Mouse (Mus musculus): ENCODE measurements around the gene Cldn7. TPM values are rescaled to one million over a fixed set of nuclear protein-coding genes. Genes with fewer than 3 reads are reported as not detected.
A peak's percentile ranks its signal among the peaks of the same experiment; 100 is the strongest.

Cldn7 gene
- total RNA-seq, 2 experiments from 2014 or later = not detected

DNA sequence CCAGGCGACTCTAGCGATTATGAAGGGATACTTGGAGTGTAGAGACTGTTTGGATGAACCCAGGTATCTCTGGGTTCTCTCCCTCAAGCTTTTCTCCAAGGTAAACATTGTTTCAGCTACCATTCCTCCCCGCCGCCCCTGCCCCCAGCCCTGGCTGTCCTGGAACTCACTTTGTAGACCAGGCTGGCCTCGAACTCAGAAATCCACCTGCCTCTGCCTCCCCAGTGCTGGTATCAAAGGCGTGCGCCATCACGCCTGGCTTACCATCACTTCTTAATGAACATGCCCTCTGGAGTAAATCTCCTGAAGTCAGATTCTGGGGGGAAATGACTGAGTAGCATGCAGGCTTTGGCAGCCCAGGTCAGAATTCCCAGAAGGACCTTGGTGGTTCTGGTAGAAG lies 17.6 kb downstream of the Cldn7 start, which contains the start of gene Elp5:
TSS of gene Elp5 (minus strand) at position 293 of the 400 bp plus-strand sequence.
- ATAC-seq (replicated peaks; ENCODE audit: low FRiP score, poor library complexity, severe bottlenecking) = no peak

DNA sequence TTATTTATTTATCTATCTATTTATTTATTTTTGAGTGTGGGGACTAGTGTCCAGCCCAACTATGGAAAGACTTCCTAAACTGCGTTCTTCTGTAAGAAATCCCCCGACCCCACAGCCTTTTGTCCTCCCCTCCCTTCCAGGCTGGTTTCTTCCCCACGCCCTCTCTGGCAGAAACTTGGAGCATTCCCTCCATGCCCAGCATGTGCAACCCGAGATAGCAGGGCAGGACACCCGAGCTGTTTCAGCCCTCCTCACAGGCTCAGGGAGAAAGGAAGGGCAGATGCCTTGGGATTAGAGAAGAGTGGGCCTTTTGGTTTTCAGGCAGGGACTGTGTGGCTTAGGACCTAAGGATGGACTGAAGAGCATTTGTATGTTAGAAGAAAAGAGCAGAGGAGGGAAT lies 18.3 kb downstream of the Cldn7 start:
- 0 out of 2 replicates have a peak, but pooled peaks have one; percentile 9 for ATAC-seq (replicated peaks; ENCODE audit: low FRiP score, poor library complexity, severe bottlenecking)

DNA sequence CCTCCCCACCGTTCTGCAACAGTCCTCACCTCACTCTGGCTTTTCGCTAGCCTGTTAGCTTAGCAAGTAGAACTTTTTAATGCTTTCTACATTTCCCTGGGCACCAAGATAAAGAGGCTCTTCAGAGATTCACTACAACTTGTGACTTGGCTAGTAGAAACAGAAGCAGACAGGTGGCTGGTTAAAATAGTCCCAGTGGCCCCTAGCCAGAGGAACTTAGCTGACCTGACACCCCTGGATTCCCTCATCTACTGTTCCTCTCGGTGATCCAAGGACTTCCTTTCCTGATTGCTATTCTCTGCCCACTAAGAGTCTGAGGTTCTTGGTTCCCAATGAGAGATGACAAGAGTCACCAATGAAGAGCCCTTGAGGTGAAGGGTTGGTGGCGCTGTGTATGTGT lies 18.8 kb downstream of the Cldn7 start:
- no peak for ATAC-seq (replicated peaks; ENCODE audit: low FRiP score, poor library complexity, severe bottlenecking)

DNA sequence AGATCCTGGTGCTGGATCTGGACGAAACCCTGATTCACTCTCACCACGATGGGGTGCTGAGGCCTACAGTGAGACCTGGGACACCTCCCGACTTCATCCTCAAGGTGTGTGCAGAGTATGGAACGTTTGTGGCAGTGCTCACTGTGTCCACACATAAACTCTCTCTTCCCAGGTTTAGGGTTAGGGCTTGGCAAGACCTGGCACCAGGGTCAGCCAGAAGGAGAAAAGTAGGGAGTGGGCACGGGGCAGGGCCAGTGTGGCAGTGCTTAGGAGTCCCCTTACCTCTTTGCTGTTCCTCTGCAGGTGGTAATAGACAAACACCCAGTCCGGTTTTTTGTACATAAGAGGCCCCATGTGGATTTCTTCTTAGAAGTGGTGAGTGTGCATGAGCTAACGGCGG lies 19.9 kb downstream of the Cldn7 start:
- ATAC-seq (replicated peaks; ENCODE audit: low FRiP score, poor library complexity, severe bottlenecking) = no peak

DNA sequence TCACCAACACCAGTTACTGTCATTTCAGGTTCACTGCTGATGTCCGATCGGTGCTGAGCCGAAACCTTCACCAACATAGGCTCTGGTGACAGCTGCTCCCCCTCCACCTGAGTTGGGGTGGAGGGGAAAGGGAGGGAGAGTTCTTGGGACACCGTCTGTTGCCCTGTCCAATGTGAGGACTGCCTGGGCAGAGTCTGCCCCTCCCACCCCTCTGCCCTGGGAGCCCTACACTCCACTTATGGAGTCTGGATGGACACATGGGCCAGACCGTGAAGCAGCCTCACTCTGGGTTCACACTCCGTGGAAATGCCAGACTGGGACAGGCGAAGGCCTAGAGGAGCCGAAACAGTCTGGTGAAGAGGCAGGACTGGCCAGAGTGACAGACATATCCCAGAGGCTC lies 25.4 kb downstream of the Cldn7 start:
- ATAC-seq (replicated peaks; ENCODE audit: low FRiP score, poor library complexity, severe bottlenecking) = no peak

DNA sequence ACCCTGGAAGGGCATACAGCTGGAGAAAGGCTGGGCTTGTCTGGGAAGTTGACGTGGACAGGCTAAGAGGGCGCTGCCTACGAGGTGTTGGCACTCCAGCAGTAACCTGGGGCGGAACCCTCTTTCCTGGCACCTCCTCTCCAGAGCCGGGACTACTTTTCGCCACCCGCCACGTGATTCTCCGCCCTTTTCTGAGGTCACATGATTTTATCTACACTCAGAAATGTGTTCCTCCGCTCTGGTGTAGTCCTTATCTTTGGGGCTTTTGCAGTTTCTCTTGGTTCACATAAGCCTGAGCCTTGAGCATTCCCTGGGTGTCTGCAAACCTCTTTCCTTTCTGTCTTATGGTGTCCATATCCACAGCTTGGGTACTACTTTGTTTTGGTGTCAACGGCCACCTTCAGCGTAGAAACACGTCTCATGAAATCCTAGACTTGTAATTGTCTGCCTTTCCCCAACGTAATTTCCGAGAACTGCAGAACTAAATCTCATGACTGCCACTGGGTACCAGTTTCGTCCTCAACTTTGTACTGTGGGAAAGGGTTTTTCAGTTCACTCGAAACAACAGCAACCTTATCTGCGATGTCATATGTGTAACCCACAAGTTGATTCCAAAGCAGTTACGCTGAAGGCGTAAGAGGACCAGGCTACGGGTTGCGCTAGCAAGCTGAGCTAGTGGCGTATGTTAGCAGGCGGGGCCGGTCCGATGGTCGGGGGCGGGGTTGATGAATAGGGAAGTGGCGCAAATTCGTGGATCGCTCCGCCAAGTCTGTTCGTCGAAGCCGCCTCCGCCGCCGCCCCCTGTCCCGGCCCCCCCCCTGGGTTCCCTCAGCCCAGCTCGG lies 26.5 kb downstream of the Cldn7 start, which contains the start of gene Gabarap:
TSS of gene Gabarap (plus strand) at position 294 of the 842 bp plus-strand sequence.
- ATAC-seq (replicated peaks; ENCODE audit: low FRiP score, poor library complexity, severe bottlenecking) = peak; percentile 75

DNA sequence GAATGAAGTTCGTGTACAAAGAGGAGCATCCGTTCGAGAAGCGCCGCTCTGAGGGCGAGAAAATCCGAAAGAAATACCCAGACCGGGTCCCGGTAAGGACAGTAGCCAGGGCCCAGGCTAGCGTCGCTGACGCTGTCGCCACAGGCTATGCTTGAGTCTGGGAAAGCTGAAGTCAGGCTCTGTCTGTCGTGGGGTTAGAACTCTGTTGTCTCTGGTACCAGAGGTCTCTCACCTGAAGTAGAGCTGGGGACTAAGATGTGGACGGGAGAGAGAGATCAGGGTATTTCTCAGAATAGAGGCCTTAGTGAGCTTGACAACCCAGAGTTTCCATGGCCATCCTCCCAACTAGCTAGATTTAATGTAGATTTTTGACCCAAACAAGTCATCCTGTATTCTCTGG lies 27.1 kb downstream of the Cldn7 start:
- no peak for ATAC-seq (replicated peaks; ENCODE audit: low FRiP score, poor library complexity, severe bottlenecking)

DNA sequence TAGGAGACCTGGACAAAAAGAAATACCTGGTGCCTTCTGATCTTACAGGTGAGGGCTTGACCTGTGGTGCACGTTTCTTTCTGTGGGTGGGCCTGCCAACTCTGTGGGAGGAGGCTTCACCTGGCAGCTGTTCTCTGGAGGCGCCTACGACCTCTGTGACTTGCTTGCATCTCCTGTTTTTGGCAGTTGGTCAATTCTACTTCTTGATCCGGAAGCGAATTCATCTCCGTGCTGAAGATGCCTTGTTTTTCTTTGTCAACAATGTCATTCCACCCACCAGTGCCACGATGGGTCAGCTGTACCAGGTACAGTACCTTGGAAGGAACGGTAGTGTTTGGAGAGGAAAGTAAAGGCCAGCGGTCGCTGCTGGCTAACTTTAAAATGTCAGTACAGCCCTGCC lies 27.8 kb downstream of the Cldn7 start:
- no peak for ATAC-seq (replicated peaks; ENCODE audit: low FRiP score, poor library complexity, severe bottlenecking)

DNA sequence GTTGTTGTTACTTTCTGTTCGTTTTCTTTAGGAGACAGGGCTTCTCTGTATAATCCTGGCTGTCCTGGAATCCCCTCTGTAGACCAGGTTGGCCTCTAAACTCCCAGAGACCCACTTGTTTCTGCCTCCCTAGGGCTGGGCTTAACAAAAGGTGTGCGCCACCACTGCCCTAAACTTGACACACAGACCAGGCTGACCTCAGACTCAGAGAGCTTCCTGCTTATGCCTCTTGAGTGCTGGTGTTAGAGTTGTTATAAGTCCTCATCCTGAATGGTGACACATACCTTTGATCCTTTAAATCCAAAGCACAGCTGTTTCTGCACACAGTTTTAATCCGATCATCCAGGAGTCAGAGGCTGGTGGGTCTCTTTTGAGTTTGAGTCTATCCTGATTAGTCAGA lies 28.4 kb downstream of the Cldn7 start:
- ATAC-seq (replicated peaks; ENCODE audit: low FRiP score, poor library complexity, severe bottlenecking) = no peak

DNA sequence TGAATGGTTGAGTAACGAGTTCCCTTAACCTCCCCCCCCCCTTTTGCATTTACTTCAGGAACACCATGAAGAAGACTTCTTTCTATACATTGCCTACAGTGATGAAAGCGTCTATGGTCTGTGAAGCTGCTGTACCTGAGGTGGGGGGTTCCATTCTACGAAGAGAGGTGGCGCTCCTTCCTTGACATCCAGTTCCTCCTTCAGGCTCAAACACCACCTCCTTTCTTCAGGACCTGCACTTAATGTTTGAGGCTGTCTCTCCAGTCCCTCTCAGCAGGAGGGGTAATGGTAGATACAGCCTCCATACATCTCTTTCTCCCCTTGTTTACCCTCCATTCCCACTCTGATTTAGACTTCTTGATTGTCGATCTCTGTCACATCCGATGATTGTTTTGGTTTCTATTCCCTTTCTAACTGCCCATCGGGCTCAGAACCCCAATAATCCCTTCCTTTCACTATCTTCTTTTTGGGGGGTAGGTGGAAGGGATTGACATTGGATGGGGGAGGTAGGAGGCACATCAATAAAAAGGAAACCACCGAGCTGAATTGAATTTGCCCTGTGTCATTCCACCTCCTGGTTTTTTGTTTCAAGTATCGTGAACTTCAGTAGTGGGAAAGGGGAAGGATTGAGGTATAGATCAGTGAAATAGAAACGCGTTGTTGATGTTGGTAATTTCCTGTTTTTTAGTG lies 30.0 kb downstream of the Cldn7 start:
- no peak for ATAC-seq (replicated peaks; ENCODE audit: low FRiP score, poor library complexity, severe bottlenecking)

DNA sequence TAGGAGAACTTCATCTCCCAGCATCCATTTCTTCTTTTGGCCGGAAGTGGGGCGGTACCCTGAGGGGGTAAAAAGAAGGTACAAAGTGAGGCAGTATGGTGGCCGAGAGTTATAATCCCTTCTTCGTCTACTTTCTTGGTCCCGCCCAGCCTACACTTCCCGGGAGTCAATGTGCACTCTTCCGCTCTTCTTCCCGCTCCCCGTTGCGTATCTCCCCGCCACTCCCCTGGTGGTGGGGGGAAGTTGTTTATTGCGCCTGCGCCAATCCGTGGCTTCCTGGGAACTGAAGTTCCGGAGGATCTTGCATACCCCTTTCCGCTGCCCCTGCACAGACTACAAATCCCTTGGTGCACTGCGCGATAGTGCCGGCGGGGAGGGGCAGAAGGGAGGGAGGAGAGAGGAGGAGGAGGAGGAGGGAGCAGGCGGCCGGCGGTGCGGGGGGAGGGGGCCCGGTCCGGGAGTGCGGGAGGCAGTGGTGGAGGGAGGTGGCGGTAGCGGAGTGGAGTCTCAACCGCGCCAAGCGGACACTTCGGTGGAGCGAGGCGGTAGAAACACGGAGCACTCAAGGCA lies 30.9 kb downstream of the Cldn7 start, which contains the start of gene Phf23:
TSS of gene Phf23 (plus strand) at position 387 of the 570 bp plus-strand sequence.
- ATAC-seq (replicated peaks; ENCODE audit: low FRiP score, poor library complexity, severe bottlenecking) = peak; percentile 69

DNA sequence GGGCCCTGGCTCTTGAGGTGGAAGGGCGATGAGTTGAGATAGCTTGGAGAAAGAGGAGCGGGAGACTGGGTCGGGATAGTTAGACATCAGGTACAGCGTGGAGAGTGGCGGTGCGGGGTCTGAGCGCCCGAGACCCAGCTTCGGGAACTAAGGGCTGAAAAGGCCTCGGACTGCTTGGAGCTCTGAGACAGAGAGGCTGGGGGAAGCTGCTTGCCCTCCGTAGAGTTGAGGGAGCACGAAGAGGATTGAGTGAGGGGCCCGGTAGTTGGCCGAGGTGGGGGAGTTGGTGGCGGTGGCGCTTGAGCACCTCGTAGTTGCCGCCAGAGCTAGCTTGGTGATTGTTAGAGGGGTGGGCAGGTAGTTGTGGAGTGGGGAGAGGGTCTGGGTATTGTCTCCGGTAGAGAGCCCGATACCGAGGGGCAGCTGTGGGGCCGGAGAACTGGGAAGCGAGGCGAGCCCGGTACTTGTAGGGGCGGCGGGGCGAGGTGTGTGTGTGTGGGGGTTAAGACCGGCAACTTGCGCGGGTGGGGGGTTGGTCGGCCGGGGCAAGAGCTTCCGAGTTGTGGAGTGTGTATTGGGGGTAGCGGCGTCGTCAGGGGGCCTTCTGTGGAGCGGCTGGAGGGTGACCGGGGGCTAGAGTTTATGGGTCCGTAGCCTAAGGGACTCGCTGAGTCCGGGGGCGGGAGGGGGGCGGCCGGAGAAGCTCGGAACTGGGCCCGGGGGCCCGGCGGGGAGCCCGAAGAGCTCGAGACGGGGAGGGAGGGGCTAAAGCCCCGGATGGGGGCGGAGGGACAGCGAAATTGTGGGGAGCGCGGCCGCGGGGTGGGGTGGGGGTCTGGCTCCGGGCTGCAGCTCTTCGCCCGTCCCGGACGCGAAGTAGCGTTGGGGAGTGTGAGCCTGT lies 31.8 kb downstream of the Cldn7 start:
- no peak for ATAC-seq (replicated peaks; ENCODE audit: low FRiP score, poor library complexity, severe bottlenecking)

DNA sequence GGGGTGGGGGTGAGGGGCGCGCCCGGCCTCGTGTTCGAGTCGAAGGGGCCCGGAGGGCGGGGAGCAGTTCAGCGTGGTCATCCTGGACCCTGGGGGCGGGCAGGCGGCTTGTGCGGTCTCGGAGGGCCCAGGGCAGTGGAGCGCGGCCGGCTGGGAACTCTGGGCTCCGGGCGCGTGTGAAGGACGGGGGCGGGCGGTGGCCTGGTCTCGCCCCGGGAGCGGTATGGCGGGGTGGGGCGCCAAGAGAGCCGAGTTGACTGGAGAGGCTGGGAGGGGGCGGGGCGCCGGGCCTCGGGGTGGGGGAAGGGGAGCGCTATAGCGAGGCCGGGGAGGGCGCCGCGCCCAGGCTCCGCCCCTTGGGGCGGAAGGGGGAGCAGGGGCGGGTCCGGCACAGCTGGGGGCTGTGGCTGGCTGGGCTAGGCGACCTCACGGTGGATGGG lies 32.5 kb downstream of the Cldn7 start:
- ATAC-seq (replicated peaks; ENCODE audit: low FRiP score, poor library complexity, severe bottlenecking) = peak; percentile 52

DNA sequence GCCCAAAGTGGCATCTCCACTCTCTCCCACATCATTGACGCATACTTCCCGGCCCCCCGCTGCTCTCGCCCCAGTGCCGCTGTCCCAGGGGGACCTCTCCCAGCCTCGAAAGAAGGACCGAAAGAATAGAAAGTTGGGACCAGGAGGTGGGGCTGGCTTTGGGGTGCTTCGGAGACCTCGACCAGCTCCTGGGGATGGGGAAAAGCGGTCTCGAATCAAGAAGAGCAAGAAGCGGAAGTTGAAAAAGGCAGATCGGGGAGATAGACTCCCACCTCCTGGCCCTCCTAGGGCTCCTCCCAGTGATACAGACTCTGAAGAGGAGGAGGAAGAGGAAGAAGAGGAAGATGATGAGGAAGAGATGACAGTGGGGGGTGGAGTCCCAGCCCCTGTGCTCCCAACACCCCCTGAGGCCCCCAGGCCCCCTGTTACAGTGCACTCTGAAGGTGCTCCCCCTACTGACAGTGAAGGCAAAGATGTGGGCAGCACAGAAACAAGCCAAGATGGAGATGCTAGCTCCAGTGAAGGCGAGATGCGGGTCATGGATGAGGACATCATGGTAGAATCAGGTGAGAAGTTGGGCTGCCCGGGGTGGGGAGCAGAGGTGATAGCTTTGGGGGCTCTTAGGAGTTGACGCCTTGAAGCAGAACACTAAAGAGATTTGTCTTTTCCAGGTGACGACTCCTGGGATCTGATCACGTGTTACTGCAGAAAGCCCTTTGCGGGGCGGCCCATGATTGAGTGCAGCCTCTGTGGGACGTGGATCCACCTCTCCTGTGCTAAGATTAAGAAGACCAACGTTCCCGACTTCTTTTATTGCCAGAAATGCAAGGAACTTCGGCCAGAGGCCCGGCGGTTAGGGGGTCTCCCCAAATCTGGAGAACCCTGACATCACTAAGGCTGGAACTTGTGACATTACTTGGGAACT lies 34.2 kb downstream of the Cldn7 start:
- ATAC-seq (replicated peaks; ENCODE audit: low FRiP score, poor library complexity, severe bottlenecking) = no peak

DNA sequence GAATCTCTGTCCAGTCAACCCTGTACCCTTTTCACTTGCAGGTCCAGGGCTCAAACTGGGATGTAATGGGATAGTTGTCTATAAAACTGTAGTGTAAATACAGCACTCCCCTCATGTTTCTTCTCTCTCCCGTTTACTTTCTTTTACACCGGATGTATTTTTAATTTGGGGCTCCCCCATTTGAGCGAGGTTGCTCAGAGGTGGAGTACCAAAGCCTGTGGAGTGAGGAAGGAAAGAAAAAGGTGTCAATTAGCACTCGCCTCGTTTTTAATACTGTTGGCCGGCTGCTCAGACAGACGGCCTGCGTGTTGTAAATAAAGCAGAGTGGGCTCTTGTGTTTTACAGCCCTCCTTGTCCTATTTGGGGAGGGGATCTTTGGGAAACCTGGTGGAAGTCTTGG lies 35.1 kb downstream of the Cldn7 start:
- ATAC-seq (replicated peaks; ENCODE audit: low FRiP score, poor library complexity, severe bottlenecking) = no peak

DNA sequence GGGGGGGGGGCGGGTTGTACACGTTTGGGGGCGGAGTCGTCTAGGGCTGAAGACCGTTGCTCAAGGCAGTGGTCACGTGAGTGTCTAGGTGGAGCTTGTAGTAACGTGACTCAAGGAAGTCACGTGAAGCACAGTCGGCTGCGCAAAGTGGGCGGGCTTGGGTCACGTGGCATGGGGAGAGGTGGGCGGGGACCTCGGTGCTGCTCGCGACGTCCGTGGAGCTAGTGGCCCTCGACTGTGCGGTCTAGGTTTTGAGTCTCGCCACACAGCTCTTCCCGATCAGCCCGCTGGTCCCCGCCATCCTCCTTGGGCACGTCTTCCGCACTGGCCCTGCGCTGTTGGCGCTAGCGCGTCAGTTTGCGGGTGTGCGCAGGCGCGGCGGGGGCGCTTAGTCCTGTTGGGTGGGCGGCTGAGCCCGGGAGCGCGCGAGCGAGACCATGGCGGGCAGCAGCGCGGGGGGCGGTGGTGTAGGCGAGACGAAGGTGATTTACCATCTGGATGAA lies 35.9 kb downstream of the Cldn7 start, which contains the start of gene Dvl2:
TSS of gene Dvl2 (plus strand) at position 200 of the 503 bp plus-strand sequence.
- ATAC-seq (replicated peaks; ENCODE audit: low FRiP score, poor library complexity, severe bottlenecking) = peak; percentile 65

DNA sequence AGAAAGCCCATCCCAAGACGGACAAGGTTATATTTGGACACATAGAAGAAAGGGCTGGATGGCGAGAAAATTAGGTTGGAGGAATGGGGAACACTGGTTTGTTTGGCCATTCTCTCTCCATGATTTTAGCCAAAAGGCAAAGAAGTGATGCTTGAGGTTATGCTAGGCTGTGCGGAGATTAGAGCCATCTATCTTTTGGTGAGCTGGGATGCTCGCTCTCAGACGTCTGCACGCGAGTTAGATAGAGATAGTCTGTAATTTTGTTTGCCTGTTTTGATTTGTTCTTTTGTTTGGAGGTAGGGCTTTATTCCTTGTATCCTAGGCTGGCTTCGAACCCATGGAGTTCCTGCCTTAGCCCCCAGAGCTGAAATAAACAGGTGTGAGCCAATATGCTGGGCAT lies 36.6 kb downstream of the Cldn7 start:
- ATAC-seq (replicated peaks; ENCODE audit: low FRiP score, poor library complexity, severe bottlenecking) = no peak

DNA sequence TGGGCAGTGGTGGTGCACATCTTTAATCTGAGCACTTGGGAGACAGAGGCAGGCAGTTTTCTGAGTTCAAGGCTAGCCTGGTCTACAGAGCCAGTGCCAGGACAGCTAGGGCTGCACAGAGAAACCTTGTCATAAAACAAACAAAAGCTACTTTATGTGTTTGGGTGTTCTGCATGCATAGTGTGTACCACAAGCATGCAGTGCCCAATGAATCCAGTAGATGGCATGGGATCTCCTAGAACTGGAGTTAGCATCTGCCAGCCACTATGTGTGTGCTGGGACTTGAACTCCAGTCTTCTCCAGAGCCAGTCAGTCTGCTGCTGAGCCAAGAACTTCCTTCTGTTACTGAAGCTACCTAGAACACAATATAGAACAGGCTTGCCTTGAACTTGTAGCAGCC lies 37.3 kb downstream of the Cldn7 start:
- ATAC-seq (replicated peaks; ENCODE audit: low FRiP score, poor library complexity, severe bottlenecking) = 0 out of 2 replicates have a peak, but pooled peaks have one; percentile 25

Measured in erythroid progenitor cell, adult 5-6 weeks (primary cell).